Mouse (Mus musculus) lung, adult 2 months (tissue): ENCODE measurements around the gene Nup155.

Experiments used
- CTCF ChIP-seq: fragments of 200-500 bp; IDR thresholded peaks from 2 replicates; pipeline ENCODE4 v1.5.1; 2011; ENCODE audit warnings: mild to moderate bottlenecking, low read length, control low read depth; ENCODE audit not compliant: insufficient read depth
- POLR2A ChIP-seq: fragments of 200-500 bp; IDR thresholded peaks from 2 replicates; pipeline ENCODE4 v1.6.1; 2011; ENCODE audit warnings: low read depth, mild to moderate bottlenecking, control low read depth, low read length, borderline replicate concordance; ENCODE audit errors: extremely low read depth

- no peak for TF ChIP-seq CTCF
- no peak for TF ChIP-seq POLR2A
Measured at GRCm38 (mm10) chr15:8065221-8065620, 43.9 kb upstream of the Nup155 start.
